ENCODE assay signal across 13 mouse cellular contexts in the genomic region with DNA sequence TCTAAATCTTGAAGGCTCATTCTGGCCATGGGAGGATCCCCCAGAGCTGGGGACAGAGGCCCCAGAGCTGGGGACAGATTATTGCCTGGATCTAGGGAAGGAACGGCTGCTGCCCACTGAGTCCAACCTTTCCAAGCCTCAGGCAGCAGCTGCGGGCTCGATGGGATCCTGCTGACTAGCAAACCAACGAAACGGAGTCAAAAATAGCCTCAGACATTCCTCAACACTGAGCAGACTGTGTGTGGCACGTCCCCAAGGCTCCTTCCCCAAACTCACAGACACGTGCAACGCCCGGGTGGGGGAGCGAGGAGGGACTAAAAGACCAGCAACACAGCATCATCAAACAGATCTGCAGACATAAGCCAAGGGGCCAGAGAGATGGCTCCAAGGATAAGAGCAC. TPM values are rescaled to one million over a fixed set of nuclear protein-coding genes. Genes with fewer than 3 reads are reported as not detected.
DNase-seq lines count a peak whose midpoint lies in the region; ATAC-seq and TF ChIP-seq lines count a peak whose summit lies in the region.
"Had no signal": no experiment of that assay in that cellular context is flagged by ENCODE, and none has a peak within 500 bp of the region (broad histone marks: within the 10 kb centered on the region; RNA-seq: fewer than 3 reads in every experiment).

No protein-coding gene starts in this region.

- peak; percentile 49; the same call in 1 of the 2 replicates for ATAC-seq in lung, embryonic 16.5 days (ENCODE audit: low read depth)
- no peak for ATAC-seq in stomach, embryonic 16.5 days (ENCODE audit: insufficient read depth, low FRiP score)

- H3K27ac ChIP-seq in lung, embryonic 16.5 days (ENCODE audit: low read length) = peak overlapping the region; percentile 28; the same call in 1 of the 2 replicates
- H3K27ac ChIP-seq in embryonic fibroblast, embryonic 13.5 days (ENCODE audit: insufficient read depth, low read length) = peak overlapping the region; percentile 51
- H3K27ac ChIP-seq in stomach, embryonic 16.5 days (ENCODE audit: low read length) = no peak overlapping the region; the same call in 1 of the 2 replicates
- H3K27ac ChIP-seq: kidney, postnatal 0 days had no signal

- intact Hi-C loops in heart, postnatal 10 days (cut with DNase I) = no loop called here

- no peak for DNase-seq in lung, postnatal 36 days
- peak; percentile 49 to 64 for DNase-seq in heart, postnatal 10 days
- DNase-seq in spleen, adult 12 weeks (ENCODE audit: low spot score) = no peak
- no peak for DNase-seq in adrenal gland, postnatal 25 days

- 45% methylated on average over 10 of the region's 10 CpGs for WGBS in lung, embryonic 16.5 days
- 63% methylated on average over 10 of the region's 10 CpGs for WGBS in stomach, embryonic 16.5 days

- H3K36me3 ChIP-seq in lung, embryonic 16.5 days (ENCODE audit: control insufficient read depth, insufficient read depth, low read length) = no peaks in the 10 kb centered on the region
- H3K36me3 ChIP-seq in stomach, embryonic 16.5 days (ENCODE audit: control insufficient read depth, insufficient read depth, low read length) = no peaks in the 10 kb centered on the region

- no peak overlapping the region for H3K4me3 ChIP-seq in lung, embryonic 16.5 days (ENCODE audit: low read length)
- no peak overlapping the region for H3K4me3 ChIP-seq in embryonic fibroblast, embryonic 13.5 days (ENCODE audit: insufficient read depth, low read length)
- H3K4me3 ChIP-seq in stomach, embryonic 16.5 days (replicated peaks; ENCODE audit: low read length) = no peak overlapping the region

- H3K9me3 ChIP-seq in lung, embryonic 16.5 days (ENCODE audit: control insufficient read depth, low read length) = no peaks in the 10 kb centered on the region
- no peaks in the 10 kb centered on the region for H3K9me3 ChIP-seq in stomach, embryonic 16.5 days (replicated peaks; ENCODE audit: control insufficient read depth, low read length)

- H3K4me1 ChIP-seq in lung, embryonic 16.5 days (replicated peaks; ENCODE audit: control insufficient read depth, insufficient read depth, low read length) = no peaks in the 10 kb centered on the region
- H3K4me1 ChIP-seq in embryonic fibroblast, embryonic 13.5 days (ENCODE audit: control insufficient read depth, insufficient read depth, low read length) = 0 out of 2 replicates have a peak, but pooled peaks cover 3% of the 10 kb centered on the region
- H3K4me1 ChIP-seq in stomach, embryonic 16.5 days (ENCODE audit: control insufficient read depth, insufficient read depth, low read length) = no peaks in the 10 kb centered on the region

- TF ChIP-seq CTCF in embryonic fibroblast, embryonic 13.5 days (IDR thresholded peaks at IDR 0.05; ENCODE audit: borderline replicate concordance, insufficient read depth, low read length) = no peak

- no peak for TF ChIP-seq POLR2A in embryonic fibroblast, embryonic 13.5 days (IDR thresholded peaks at IDR 0.05; ENCODE audit: low read depth, low read length)

- H3K9ac ChIP-seq in lung, embryonic 16.5 days (ENCODE audit: low read length) = no peak overlapping the region
- 0 out of 2 replicates have a peak overlapping the region, but pooled peaks have one; percentile 21 for H3K9ac ChIP-seq in stomach, embryonic 16.5 days (ENCODE audit: low read length)

- peaks cover 2% of the 10 kb centered on the region; the same call in 1 of the 2 replicates for H3K27me3 ChIP-seq in lung, embryonic 16.5 days (ENCODE audit: control insufficient read depth, insufficient read depth, low read depth, low read length)
- peaks cover 5% of the 10 kb centered on the region; the same call in 1 of the 2 replicates for H3K27me3 ChIP-seq in stomach, embryonic 16.5 days (ENCODE audit: control insufficient read depth, insufficient read depth, low read length)

- H3K4me2 ChIP-seq in lung, embryonic 16.5 days (ENCODE audit: low read depth, low read length) = no peak overlapping the region
- H3K4me2 ChIP-seq in stomach, embryonic 16.5 days (ENCODE audit: low read depth, low read length) = no peak overlapping the region

RNA-seq across cellular contexts. Expression of a gene that starts 14.1 kb away (rescaled TPM):
- not detected in 2 replicates for polyA plus RNA-seq in lung, embryonic 16.5 days (2015; fragmentation: Nextera tagmentation; extraction: Ambion mirVana)
- not detected in 2 replicates for polyA plus RNA-seq in embryonic fibroblast, embryonic 13.5 days (2011; ENCODE audit: insufficient read length, low read depth, missing spikeins)
- total RNA-seq in heart, postnatal 10 days (2021) = not detected
- polyA plus RNA-seq in stomach, embryonic 16.5 days (2015; fragmentation: Nextera tagmentation; extraction: Ambion mirVana) = 0.17 and 0.26 TPM in 2 replicates
- total RNA-seq in adrenal gland, postnatal 25 days (2021) = not detected in 2 replicates
- total RNA-seq: granulocyte monocyte progenitor cell, adult 5-6 weeks; MEL had no signal
- polyA plus RNA-seq: kidney, postnatal 0 days; liver, embryonic 16.5 days; neural tube, embryonic 11.5 days; stomach, embryonic 14.5 days had no signal

RNA-seq across cellular contexts. Expression of a gene that starts 24.3 kb away (rescaled TPM):
- polyA plus RNA-seq in lung, embryonic 16.5 days (2015; fragmentation: Nextera tagmentation; extraction: Ambion mirVana) = 17.6 and 19.7 TPM in 2 replicates
- 35.2 and 70.2 TPM in 2 replicates for polyA plus RNA-seq in embryonic fibroblast, embryonic 13.5 days (2011; ENCODE audit: insufficient read length, low read depth, missing spikeins)
- 1 to 10 TPM; 4.2 to 6.1 TPM for total RNA-seq in heart, postnatal 10 days (2021)
- polyA plus RNA-seq in stomach, embryonic 16.5 days (2015; fragmentation: Nextera tagmentation; extraction: Ambion mirVana) = 13.3 and 15.4 TPM in 2 replicates
- 5.6 and 7.8 TPM in 2 replicates for total RNA-seq in adrenal gland, postnatal 25 days (2021)

RNA-seq across cellular contexts. Expression of a gene that starts 38.6 kb away (rescaled TPM):
- 22.7 and 24.6 TPM in 2 replicates for polyA plus RNA-seq in lung, embryonic 16.5 days (2015; fragmentation: Nextera tagmentation; extraction: Ambion mirVana)
- 14.8 and 18.1 TPM in 2 replicates for polyA plus RNA-seq in embryonic fibroblast, embryonic 13.5 days (2011; ENCODE audit: insufficient read length, low read depth, missing spikeins)
- 10 to 100 TPM; 12.8 to 14.9 TPM for total RNA-seq in heart, postnatal 10 days (2021)
- 19.5 and 21.3 TPM in 2 replicates for polyA plus RNA-seq in stomach, embryonic 16.5 days (2015; fragmentation: Nextera tagmentation; extraction: Ambion mirVana)
- 26.6 and 29.1 TPM in 2 replicates for total RNA-seq in adrenal gland, postnatal 25 days (2021)

RNA-seq across cellular contexts. Expression of a gene that starts 43.8 kb away (rescaled TPM):
- polyA plus RNA-seq in lung, embryonic 16.5 days (2015; fragmentation: Nextera tagmentation; extraction: Ambion mirVana) = 1.4 and 1.8 TPM in 2 replicates
- 1.2 and 3.3 TPM in 2 replicates for polyA plus RNA-seq in embryonic fibroblast, embryonic 13.5 days (2011; ENCODE audit: insufficient read length, low read depth, missing spikeins)
- total RNA-seq in heart, postnatal 10 days (2021) = 10 to 100 TPM; 18.6 to 22.7 TPM
- 4.4 TPM in 2 replicates for polyA plus RNA-seq in stomach, embryonic 16.5 days (2015; fragmentation: Nextera tagmentation; extraction: Ambion mirVana)
- 2.4 and 3.8 TPM in 2 replicates for total RNA-seq in adrenal gland, postnatal 25 days (2021)
- total RNA-seq: granulocyte monocyte progenitor cell, adult 5-6 weeks had no signal

Comparison
In these comparisons a context has a peak if more than half of its experiments do, and no peak if none do; other contexts are left out.
1. DNase-seq: peak in heart, postnatal 10 days (2 of 2); none in lung, postnatal 36 days (single experiment), spleen, adult 12 weeks (single experiment) and adrenal gland, postnatal 25 days (single experiment).